Mouse (Mus musculus) midbrain, embryonic 14.5 days (tissue): Measurements from ENCODE around the gene Kprp. TPM values are rescaled to one million over a fixed set of nuclear protein-coding genes. Genes with fewer than 3 reads are reported as not detected.
"Not testable (repeated sequence)": the region's sequence is repeated elsewhere in the genome, so short reads cannot be mapped to it uniquely, and the experiment has no call there.

Experiments
- ATAC-seq: fragments of 200-750 bp; cut with Nextera tagmentation; 2 replicates; pipeline ENCODE4 v1.8.0; 2017; ENCODE audit warnings: moderate number of reproducible peaks, moderate library complexity; ENCODE audit not compliant: low FRiP score, low TSS enrichment
- DNase-seq: peaks from one replicate; pipeline ENCODE4 v3.0.0-alpha.2; 2015
- H3K27ac ChIP-seq: fragments of 300-500 bp; sonication (generic); replicated peaks from 2 replicates; pipeline ENCODE4 v1.5.1; 2014; ENCODE audit warnings: mild to moderate bottlenecking, low read depth, low read length, moderate library complexity
- H3K27me3 ChIP-seq: fragments of 300-500 bp; sonication (generic); 2 replicates; pipeline ENCODE4 v1.6.1; 2014; ENCODE audit warnings: low read length, control low read depth, mixed read lengths; ENCODE audit not compliant: control insufficient read depth, insufficient read depth
- H3K36me3 ChIP-seq: fragments of 300-500 bp; sonication (generic); 2 replicates; pipeline ENCODE4 v1.6.1; 2014; ENCODE audit warnings: low read length, control low read depth; ENCODE audit not compliant: control insufficient read depth, insufficient read depth
- H3K4me1 ChIP-seq: fragments of 300-500 bp; sonication (generic); 2 replicates; pipeline ENCODE4 v1.6.1; 2014; ENCODE audit warnings: mild to moderate bottlenecking, antibody characterized with exemption, low read length, control low read depth; ENCODE audit not compliant: control insufficient read depth, insufficient read depth
- H3K4me2 ChIP-seq: fragments of 300-500 bp; sonication (generic); 2 replicates; pipeline ENCODE4 v1.6.1; 2014; ENCODE audit warnings: mild to moderate bottlenecking, low read length, moderate library complexity
- H3K4me3 ChIP-seq: fragments of 300-500 bp; sonication (generic); replicated peaks from 2 replicates; pipeline ENCODE4 v1.5.1; 2014; ENCODE audit warnings: low read depth, low read length
- H3K9ac ChIP-seq: fragments of 300-500 bp; sonication (generic); replicated peaks from 2 replicates; pipeline ENCODE4 v1.6.1; 2014; ENCODE audit warnings: mild to moderate bottlenecking, low read length, moderate library complexity
- H3K9me3 ChIP-seq: fragments of 300-500 bp; sonication (generic); 2 replicates; pipeline ENCODE4 v1.6.1; 2016; ENCODE audit warnings: low read length, control low read depth, mixed read lengths; ENCODE audit not compliant: control insufficient read depth
- WGBS: fragments of 180-500 bp; shearing (Covaris S2); extraction: QIAGEN DNeasy Blood & Tissue Kit; methylation state at CpG from one replicate; pipeline ENCODE4 v1.1.7; 2014; 5-methylcytosine and 5-hydroxymethylcytosine counted together
- polyA plus RNA-seq: library from polyadenylated mRNA; unstranded; fragments of >200 nt; fragmentation: Nextera tagmentation; extraction: Ambion mirVana; gene quantifications from 2 replicates; pipeline ENCODE4 v1.2.1, GENCODE M21; 2014

Gene Kprp
- not detected in 2 replicates for polyA plus RNA-seq

DNA sequence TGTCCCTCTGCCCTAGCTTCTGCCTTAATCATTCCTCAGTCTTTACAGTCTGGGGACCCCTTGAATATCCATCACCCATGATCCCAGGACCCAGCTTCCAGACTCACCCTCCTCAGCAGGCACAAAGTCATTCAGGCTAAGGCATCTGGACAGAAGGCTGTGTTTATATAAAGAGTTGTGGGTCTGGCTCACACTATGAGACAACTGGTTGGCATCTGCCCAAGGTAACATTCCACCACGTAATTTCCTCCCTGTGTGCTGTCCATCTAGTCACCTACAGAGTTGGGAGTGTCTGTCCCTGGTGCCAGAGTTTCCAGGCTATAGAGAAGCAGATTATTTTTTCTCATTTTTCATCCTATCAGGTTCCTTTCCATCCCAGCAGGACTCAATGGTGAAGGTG, at the start of gene Kprp:
TSS of gene Kprp (minus strand) at position 140 of the 400 bp plus-strand sequence.
- Histone ChIP-seq H3K4me3 (no peak within 1 kb of the TSS), H3K9me3 (no peaks in the 10 kb centered on the region), H3K4me2 (no peak within 1 kb of the TSS), H3K4me1 (no peaks in the 10 kb centered on the region), H3K27me3 (no peaks in the 10 kb centered on the region), H3K36me3 (no peaks in the 10 kb centered on the region), H3K9ac (no peak within 1 kb of the TSS), H3K27ac (no peak within 1 kb of the TSS)
- WGBS: 60% methylated on average over 1 of the region's 1 CpGs
- DNase-seq (no peak), ATAC-seq (no peak)

DNA sequence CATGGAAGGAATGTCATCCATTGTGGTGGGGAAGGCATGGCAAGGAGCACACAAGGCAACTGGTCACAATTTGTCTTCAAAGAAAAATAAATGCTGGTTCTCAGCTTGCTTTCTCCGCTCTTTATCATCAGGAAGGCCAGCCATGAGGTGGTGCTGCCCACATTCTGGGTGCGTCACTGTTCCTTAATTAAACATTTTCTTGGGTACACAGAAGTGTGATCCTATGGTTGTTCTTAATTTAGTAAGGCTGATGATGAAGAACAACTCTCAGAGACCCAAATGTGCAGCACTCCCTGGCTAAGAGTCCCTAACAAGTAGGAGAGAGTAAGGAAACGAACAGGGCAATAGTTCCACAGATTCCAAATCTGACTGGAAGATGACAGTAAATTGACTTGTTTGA, 47.1 kb upstream of the Kprp start:
- Histone ChIP-seq H3K4me1 (no peaks in the 10 kb centered on the region), H3K4me2 (no peak overlapping the region), H3K27ac (no peak overlapping the region), H3K36me3 (no peaks in the 10 kb centered on the region), H3K9me3 (no peaks in the 10 kb centered on the region), H3K27me3 (no peaks in the 10 kb centered on the region), H3K4me3 (no peak overlapping the region), H3K9ac (no peak overlapping the region)
- no peak for ATAC-seq
- DNase-seq: no peak
- 88% methylated on average over 3 of the region's 3 CpGs for WGBS

DNA sequence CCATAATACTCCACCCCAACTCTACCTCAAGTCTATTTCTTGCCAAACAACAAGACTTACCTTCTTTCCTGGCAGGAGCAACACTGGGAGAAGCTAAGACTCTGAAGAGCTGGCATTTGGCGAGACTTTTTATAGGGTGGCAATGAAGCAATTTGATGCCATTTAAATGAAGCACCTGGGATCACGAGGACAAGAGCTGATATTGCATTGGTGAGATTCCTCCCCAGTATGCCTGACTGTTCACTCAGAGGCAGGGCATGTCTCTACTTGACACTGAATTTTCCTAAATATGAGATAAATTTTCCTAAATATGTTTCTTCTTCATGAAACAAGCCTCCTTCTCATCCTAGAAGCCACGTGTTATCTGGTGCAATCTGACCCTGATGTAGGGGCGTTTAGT, 43.1 kb upstream of the Kprp start, which contains the start of gene 2310050C09Rik:
TSS of gene 2310050C09Rik (minus strand) at position 101 of the 400 bp plus-strand sequence.
- no peaks in the 10 kb centered on the region for H3K27me3 ChIP-seq
- 84% methylated on average over 4 of the region's 4 CpGs for WGBS
- ATAC-seq (no peak), DNase-seq (no peak)
- no peak within 1 kb of the TSS for H3K4me3 ChIP-seq
- H3K4me2 ChIP-seq: no peak within 1 kb of the TSS
- no peaks in the 10 kb centered on the region for H3K36me3 ChIP-seq
- no peaks in the 10 kb centered on the region for H3K4me1 ChIP-seq
- no peaks in the 10 kb centered on the region for H3K9me3 ChIP-seq
- H3K27ac ChIP-seq: no peak within 1 kb of the TSS
- no peak within 1 kb of the TSS for H3K9ac ChIP-seq

DNA sequence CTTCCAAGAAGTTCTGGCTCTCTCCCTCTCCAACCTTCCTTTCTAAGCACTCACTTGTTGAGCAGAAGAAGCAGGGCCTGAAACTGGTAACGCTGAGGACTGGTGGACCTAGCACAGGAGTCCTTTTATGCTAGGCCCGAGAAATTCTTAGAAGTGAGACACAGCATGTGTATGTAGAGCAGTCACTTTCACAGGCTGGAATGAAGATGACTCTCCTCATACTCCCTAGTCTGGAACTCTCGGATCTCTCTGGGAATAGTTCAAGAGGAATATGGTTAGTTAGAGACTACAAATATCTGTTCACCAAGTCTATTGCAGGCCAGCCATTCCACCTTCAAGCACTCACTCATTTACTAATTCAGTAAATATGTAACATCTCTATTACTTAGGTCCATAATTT, 24.1 kb upstream of the Kprp start, which contains the start of gene Lce1l:
TSS of gene Lce1l (minus strand) at position 101 of the 400 bp plus-strand sequence.
- Histone ChIP-seq H3K4me3 (no peak within 1 kb of the TSS), H3K27me3 (no peaks in the 10 kb centered on the region), H3K4me2 (no peak within 1 kb of the TSS), H3K9me3 (no peaks in the 10 kb centered on the region), H3K9ac (no peak within 1 kb of the TSS), H3K4me1 (no peaks in the 10 kb centered on the region), H3K27ac (no peak within 1 kb of the TSS), H3K36me3 (no peaks in the 10 kb centered on the region)
- WGBS: 86% methylated on average over 3 of the region's 3 CpGs
- no peak for ATAC-seq
- DNase-seq: no peak

DNA sequence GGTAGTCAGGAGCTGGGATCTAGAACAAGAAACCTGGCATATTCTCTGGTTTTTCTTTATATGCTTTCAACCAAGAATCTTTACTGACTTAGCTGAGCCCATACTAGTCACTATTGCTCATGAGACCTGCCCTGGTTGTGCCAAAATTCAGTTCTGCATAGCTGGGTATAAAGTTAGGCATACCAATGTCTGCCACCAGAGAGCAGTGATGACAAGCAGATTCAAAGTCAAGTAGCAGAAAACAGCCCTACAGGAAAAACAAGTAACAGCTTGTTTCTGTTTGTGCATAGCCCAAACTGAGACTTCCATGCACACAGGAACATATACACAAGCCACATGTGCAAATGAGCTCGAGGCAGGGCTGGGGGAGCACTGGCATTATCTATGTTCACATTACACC, 1.2 kb downstream of the Kprp start:
- DNase-seq: no peak

DNA sequence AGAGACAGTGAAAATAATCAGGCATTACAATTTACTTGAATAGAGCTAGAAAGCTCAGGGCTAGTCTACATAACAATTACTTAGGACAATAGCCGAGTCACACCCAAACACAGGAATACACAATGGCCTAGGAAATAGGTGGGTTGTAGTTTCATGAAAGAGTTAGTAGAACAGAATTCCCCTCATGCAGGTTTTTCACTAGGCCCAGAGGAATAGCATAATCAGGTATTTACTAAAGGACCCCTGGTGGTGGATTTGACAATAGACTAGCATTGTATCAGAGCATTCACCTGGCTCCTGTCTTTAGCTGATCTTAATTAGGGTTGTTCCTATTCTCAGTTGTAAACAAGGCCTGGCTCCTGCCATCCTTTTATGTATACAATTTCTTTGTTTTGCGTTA, 11.0 kb downstream of the Kprp start:
- not testable (repeated sequence) for ATAC-seq, H3K4me2 ChIP-seq, H3K27me3 ChIP-seq, H3K9me3 ChIP-seq, H3K4me1 ChIP-seq, H3K27ac ChIP-seq, H3K36me3 ChIP-seq, DNase-seq, H3K4me3 ChIP-seq, H3K9ac ChIP-seq
- 94% methylated on average over 2 of the region's 2 CpGs for WGBS

More for the DNA sequence above, 1.2 kb downstream of the Kprp start:
- no peak overlapping the region for H3K9ac ChIP-seq
- WGBS: 34% methylated on average over 1 of the region's 1 CpGs
- H3K4me1 ChIP-seq: no peaks in the 10 kb centered on the region
- no peak overlapping the region for H3K27ac ChIP-seq
- no peak overlapping the region for H3K4me3 ChIP-seq
- H3K27me3 ChIP-seq: no peaks in the 10 kb centered on the region
- no peaks in the 10 kb centered on the region for H3K36me3 ChIP-seq
- H3K4me2 ChIP-seq: no peak overlapping the region
- no peak for ATAC-seq
- no peaks in the 10 kb centered on the region for H3K9me3 ChIP-seq

DNA sequence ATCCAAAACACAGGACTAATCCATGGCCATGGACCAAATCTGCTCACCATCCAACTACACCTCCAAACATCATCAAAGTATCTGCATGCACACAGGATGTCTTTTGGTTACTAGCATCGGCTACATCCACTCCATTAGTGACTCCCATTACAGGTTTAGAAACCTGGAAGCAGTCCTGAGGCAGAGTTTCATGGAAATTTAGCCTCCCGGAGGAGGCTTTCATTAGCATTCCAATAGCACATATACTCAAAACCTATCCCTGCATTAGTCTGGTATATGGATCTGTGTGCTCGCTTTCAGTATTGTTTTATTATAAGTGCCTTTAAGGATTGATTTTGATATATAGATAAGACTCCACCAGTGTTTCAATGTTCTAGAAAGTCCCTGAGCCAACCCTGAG, 11.5 kb downstream of the Kprp start:
- 90% methylated on average over 3 of the region's 3 CpGs for WGBS
- DNase-seq (no peak), ATAC-seq (no peak)
- H3K4me2 ChIP-seq: no peak overlapping the region
- no peaks in the 10 kb centered on the region for H3K4me1 ChIP-seq
- no peak overlapping the region for H3K27ac ChIP-seq
- no peak overlapping the region for H3K9ac ChIP-seq
- no peaks in the 10 kb centered on the region for H3K36me3 ChIP-seq
- no peaks in the 10 kb centered on the region for H3K27me3 ChIP-seq
- H3K9me3 ChIP-seq: no peaks in the 10 kb centered on the region
- no peak overlapping the region for H3K4me3 ChIP-seq

DNA sequence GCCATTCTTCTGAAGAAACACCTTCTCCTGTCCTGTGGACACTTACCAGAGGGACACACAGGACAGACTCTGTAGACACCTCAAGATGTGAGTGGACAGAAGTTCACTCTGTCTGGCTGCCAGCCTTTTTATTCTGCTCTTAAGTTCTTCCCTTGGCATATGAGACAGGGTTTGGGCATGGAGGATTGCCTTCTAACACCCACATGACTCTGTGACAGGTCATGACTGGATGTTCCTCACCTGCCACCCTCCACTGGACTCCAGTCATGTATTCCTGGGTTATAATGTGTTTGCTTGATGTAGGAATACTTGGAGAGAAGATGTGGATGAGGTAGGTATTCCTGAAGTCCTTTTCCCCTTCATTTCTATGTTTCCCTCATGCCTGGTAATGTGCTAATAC, 19.3 kb downstream of the Kprp start, which contains the start of gene Lce1k:
TSS of gene Lce1k (minus strand) at position 101 of the 400 bp plus-strand sequence.
- DNase-seq: no peak
- H3K27me3 ChIP-seq: no peaks in the 10 kb centered on the region
- H3K9ac ChIP-seq: no peak within 1 kb of the TSS
- no peak within 1 kb of the TSS for H3K4me2 ChIP-seq
- ATAC-seq: no peak
- no peaks in the 10 kb centered on the region for H3K9me3 ChIP-seq
- H3K4me3 ChIP-seq: no peak within 1 kb of the TSS
- H3K27ac ChIP-seq: no peak within 1 kb of the TSS
- no peaks in the 10 kb centered on the region for H3K36me3 ChIP-seq
- no peaks in the 10 kb centered on the region for H3K4me1 ChIP-seq

DNA sequence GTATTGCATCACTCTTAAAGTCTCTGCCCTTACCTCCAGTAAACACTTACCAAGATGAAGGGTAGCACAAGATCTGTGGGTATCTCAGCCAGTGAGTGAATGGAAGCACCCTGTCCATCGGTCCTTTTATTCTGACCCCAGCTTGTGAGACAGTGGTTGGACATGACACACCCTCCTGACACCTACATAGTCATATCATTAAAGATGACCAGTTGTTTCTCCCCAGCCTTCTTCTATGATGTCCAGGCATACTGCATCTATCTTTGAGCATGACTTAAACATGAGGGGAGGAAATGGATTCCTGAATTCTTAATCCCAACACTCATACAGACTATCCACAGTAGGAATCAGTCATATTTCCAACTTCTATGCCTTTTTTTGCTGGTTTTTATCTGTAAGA, 36.6 kb downstream of the Kprp start, which contains the start of gene Lce1j:
TSS of gene Lce1j (minus strand) at position 101 of the 400 bp plus-strand sequence.
- Histone ChIP-seq H3K4me2 (no peak within 1 kb of the TSS), H3K4me3 (no peak within 1 kb of the TSS), H3K27me3 (no peaks in the 10 kb centered on the region), H3K4me1 (no peaks in the 10 kb centered on the region), H3K9ac (no peak within 1 kb of the TSS), H3K9me3 (no peaks in the 10 kb centered on the region), H3K27ac (no peak within 1 kb of the TSS), H3K36me3 (no peaks in the 10 kb centered on the region)
- WGBS: 94% methylated on average over 1 of the region's 1 CpGs
- ATAC-seq (no peak), DNase-seq (no peak)
